Mouse (Mus musculus): ENCODE measurements around the gene Lcp1. TPM values are rescaled to one million over a fixed set of nuclear protein-coding genes. Genes with fewer than 3 reads are reported as not detected.

Lcp1 gene
- total RNA-seq, 1 experiment from 2014 or later = 1,555 TPM

DNA sequence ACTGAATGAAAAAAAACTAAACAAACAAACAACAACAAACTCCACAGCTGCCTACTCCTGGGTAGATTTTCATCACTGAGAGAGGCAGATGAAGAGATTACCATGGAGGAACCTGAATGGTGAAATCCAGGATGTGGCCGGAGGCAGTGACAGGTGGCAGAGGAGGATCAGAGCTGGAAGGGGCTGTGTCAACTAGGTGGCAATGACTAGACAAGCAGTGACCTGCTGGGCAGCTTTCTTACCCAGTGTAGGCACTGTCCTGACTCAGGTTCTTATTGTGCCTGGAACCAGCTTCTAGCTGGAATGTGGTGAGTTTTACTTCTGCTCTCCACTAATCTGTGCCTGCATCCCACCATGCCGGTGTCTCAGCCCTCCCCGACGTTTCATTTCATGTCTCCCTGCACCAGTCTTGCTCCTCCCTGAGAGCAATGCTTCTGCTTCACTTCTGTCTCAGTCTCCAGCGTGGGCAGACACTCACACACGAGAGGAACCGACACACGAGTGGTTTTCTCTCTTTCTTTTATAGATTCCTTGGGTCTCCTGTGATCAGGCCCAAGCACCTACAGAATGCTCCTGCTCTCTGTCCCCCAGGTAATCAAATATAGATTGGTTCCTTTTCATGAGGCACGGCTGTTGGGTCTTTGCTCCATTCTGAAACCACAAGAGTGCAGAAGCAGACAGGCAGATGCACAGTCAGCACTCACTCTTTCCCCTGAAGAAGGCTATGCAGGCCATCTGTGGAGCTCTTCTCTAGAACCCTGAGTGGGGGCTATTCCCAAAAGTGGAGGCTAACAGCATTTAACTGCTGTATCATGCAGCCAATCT lies 44.0 kb downstream of the Lcp1 start:
- ATAC-seq (ENCODE audit: extremely low read depth, insufficient number of reproducible peaks, low FRiP score, poor library complexity, severe bottlenecking) = peak; percentile 6; the same call in 1 of the 2 replicates

DNA sequence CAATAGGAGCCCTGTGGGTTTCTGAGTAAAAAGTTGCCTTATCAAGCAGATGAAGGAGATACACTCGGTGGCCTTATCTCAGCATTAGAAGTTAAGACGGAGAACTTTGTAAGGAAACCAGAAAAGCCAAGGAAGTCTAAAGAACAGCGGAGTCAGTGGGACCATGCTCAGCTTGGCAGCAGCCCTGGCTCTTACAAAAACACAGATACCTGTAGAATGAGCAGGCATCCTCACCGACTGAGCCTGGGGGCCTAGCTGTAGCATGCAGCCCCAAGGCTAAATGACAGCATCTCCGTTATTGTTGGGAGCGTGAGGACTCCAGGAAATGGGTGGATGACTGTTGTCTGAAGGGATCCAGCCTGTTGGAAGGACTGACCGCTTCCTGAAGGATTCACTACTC lies 44.9 kb downstream of the Lcp1 start:
- no peak for ATAC-seq (ENCODE audit: extremely low read depth, insufficient number of reproducible peaks, low FRiP score, poor library complexity, severe bottlenecking)

DNA sequence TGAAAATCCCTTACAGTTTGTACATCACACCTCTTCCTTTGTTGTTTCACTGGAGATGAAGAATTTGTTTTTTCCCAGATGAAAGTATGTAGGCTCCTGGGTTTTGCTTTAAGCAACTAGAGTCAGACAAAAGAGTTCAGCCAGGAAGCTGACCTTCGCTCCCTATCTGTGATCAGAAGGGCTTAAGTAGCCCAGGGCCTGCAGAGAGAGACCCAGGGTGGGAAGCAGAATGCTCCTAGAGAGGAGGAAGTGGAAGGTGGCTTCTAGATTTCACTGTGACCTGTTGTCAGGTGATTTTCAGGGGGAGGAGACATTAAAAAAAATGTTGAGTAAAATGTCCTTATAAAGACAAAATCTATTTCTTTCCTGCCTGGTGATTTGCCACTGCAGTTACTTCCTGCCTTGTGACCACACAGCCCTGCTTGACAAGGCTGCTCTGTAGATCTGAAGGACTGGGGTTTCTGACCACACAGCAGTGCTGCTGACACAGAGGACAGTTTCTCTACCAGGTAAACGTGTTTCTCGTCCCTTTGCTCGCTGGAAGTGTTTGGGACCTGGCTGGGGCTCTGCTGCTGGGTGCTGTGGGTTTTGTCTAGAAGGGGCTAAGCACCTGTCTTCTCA lies 45.6 kb downstream of the Lcp1 start:
- ATAC-seq (ENCODE audit: extremely low read depth, insufficient number of reproducible peaks, low FRiP score, poor library complexity, severe bottlenecking) = peak; percentile 51

DNA sequence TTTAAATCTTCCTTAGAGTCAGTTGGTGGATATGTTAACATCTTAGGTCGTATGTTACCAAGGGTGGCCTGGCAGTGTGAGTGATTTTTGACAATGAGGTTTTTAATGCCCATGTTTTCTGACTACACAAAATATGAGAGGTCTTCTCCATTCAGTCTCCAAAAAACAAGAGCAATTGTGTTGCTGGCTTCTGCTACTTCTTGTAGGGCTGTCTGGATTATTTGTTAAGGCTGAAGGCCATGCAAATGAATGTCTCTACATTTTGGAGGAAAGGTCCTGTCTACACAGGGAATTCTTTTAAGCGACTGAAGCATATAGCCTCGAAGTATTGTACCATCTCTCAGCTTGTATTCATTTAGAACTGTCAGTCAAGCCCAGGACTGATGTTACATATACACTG lies 46.5 kb downstream of the Lcp1 start:
- no peak for ATAC-seq (ENCODE audit: extremely low read depth, insufficient number of reproducible peaks, low FRiP score, poor library complexity, severe bottlenecking)

DNA sequence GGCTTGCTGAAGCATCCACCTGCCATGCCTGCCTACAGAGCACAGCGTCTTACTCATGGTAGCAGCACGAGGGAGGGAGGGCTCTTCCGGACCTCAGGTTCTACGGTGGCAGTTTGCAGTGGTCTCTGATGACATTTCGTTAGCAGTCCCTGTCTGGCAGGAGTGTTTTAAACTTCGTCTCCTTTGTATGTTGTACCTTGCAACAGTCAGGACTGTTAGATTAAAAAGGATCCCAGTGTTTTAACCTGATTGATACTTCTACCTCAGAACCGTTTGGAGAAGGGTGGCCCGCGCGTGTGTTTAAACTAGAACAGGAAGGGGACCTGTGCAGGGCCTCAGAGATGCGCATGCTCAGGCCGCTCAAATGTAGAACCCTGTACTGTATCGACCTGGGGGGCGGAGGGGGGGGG lies 47.5 kb downstream of the Lcp1 start:
- ATAC-seq (ENCODE audit: extremely low read depth, insufficient number of reproducible peaks, low FRiP score, poor library complexity, severe bottlenecking) = peak; percentile 17; the same call in 1 of the 2 replicates

DNA sequence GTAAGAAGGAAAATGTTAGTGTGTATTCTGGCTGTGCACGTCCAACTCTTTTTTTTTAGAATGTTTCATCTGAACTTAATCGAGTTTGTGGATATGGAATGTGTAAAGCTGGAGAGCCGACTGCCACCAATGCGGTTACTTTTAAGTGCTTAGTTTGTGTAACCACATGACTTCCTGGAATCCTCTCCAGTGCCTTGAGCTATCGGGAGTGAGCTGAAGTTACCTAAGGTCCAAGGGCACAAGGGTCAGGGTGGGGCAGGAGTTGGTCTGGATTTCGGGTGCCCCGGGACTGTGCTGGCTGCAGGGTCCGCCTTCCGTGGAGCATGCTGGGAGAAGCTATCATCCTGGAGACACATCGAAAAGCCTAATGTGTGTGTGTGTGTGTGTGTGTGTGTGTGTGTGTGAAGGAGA lies 47.9 kb downstream of the Lcp1 start:
- no peak for ATAC-seq (ENCODE audit: extremely low read depth, insufficient number of reproducible peaks, low FRiP score, poor library complexity, severe bottlenecking)

DNA sequence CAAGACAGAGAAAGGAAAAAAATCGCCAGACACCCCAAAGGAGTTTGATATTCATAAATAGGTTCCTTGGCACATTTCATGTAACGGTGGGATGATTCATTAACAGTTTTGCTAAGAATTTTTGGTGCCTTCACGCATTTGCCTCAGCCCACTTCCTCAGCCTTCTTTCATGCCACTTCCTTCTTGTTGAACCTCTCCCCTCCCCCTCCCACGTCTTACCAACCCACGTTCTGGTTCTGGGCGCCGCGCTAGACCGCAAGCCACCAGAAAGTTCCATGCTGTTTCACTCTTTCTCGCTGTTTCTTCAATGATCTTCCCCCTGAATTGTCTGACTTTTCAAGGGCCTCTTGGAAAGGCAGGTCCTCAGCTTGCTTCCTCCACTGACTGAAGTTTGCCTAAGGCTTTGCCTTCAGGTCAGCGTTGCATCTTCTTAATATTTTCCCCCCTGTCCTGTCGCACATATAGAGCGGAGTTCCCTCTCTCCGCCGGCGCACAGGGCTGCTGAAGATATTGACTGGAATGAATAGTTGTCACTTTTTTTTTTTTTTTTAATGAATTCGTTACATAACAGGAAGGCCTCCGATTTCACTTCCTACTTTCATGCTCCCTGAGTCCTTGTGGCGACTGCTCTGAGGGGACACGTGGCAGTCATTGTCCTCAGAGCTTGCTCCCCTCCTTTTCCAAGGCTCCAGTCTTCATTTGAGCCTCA lies 48.5 kb downstream of the Lcp1 start:
- peak; percentile 59 for ATAC-seq (ENCODE audit: extremely low read depth, insufficient number of reproducible peaks, low FRiP score, poor library complexity, severe bottlenecking)

DNA sequence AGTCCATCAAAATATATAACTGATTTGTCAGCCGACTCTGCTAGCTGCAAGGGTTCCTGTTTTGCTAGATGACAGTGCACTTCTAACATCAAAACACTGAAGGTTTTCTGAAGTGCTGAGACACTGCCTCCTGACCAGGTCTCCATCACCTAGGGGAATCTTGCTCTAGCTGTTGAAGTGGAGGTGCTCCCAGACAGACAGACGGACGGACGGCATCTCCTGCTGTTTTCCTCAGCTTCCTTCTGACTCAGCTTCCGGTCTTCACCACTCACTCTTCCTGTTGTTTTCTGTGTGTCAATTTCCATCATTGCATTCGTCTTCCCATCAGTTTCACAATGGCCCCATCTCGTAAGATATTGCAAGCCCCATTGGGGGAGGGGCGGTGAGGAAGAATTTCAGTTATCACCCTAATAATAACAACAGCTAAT lies 49.7 kb downstream of the Lcp1 start:
- ATAC-seq (ENCODE audit: extremely low read depth, insufficient number of reproducible peaks, low FRiP score, poor library complexity, severe bottlenecking) = peak; percentile 24; the same call in 1 of the 2 replicates

DNA sequence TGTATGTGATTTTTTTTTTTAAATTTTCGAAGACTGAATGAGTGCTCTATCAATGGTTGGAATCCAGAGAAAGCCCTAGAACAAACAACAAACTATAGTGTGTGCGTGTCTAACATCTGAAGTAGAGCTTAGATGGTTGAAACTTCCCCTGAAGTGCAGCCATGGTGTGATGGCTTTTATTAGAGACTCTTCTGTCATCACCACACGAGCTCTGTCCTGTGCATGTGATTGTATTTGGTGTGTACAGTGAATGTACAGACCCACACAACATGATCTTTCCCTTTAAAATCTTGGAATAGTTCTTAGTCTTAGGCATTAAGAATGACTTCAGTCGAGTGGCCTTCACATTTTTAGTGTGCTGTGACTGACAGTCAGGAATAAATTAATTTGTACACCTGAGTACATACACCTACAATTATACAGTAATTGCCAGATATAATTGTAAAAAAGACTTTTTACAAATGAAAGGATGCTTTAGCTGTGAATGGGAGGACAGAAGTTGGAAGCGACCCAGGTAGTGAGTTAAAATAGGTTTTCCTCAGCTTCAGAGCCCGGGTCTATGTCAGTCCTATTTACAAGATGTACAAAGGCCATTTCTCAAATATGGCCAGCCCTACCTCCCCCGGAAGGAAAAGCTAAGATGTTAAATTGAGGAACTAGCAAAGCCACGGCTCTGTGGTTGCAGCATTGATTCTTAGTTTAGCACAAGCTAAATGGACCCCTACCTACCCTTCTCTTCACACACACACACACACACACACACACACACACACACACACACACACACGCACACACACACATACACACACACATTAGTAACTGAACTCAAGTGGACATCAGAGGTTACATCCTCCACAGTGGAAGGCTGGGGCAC lies 50.4 kb downstream of the Lcp1 start:
- peak; percentile 43 for ATAC-seq (ENCODE audit: extremely low read depth, insufficient number of reproducible peaks, low FRiP score, poor library complexity, severe bottlenecking)

DNA sequence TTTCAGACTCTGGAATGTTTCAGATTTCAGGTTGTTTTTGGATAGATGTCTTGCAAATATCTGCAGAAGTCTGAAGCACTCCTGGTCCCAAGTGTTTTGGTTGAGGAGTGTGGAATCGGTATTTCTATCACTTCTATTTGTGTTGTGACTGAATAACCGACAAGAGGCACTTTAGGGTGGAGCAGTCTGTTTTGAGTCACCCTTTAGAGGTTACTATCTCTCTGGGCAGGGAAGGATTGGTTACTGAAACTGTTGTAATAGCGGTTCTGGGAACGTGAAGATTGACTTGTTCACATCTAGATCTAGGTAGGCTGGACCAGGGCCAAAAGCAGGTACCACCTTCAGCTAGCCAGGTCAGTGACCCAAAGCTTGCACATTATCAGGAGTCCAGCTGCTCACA lies 51.5 kb downstream of the Lcp1 start:
- no peak for ATAC-seq (ENCODE audit: extremely low read depth, insufficient number of reproducible peaks, low FRiP score, poor library complexity, severe bottlenecking)

DNA sequence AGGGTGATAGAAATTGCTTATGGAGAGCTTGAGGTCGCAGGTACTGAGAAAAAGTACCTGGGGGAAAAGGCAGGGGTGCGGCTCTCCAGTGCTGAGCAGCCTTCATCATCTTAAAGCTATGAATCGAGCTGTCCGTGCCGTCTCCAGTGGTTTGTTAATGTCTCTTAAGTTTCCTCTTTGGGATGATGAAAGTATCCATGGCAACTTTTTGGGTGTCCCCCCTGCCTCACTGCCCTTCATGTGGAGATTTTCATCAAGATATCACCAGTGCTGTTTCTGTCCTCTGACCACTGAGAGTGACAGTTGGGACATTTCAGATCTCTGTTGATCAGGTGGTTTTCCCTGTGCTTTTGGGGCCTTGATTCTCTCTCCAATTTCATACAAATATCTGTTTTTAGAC lies 51.9 kb downstream of the Lcp1 start:
- ATAC-seq (ENCODE audit: extremely low read depth, insufficient number of reproducible peaks, low FRiP score, poor library complexity, severe bottlenecking) = no peak

DNA sequence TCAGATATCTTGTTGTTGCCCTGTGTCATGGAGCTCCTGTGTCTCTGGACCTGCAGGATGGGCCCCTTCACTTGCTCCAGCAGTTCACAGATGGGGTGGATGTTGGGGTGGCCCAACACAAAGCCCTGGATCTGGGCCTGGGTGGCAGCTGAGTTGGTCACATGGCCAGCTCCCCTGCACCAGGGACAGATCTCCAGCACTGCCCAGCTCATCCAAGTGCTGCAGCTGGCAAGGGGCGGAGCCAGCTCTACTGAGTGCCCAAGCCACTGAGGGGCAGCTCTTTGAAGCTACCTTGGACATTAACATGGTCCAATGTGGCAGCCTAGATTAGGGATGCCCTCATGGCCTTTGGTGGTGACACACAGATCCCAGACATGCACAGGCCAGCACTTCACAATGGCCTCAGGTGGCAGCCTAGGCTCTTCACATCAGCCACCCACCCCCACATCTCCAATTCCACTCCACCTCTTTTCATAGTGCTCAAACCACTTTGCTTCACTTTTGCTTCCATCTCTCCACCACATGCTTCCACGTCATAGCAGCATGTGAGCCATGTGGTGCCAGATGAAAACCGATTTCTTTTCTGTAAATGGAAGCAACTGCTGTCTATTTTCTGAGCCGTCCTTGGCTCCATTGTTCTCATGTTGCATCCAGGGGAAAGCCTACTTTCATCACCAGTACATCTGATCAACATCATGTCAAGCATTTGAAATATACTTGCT lies 53.3 kb downstream of the Lcp1 start:
- ATAC-seq (ENCODE audit: extremely low read depth, insufficient number of reproducible peaks, low FRiP score, poor library complexity, severe bottlenecking) = no peak

DNA sequence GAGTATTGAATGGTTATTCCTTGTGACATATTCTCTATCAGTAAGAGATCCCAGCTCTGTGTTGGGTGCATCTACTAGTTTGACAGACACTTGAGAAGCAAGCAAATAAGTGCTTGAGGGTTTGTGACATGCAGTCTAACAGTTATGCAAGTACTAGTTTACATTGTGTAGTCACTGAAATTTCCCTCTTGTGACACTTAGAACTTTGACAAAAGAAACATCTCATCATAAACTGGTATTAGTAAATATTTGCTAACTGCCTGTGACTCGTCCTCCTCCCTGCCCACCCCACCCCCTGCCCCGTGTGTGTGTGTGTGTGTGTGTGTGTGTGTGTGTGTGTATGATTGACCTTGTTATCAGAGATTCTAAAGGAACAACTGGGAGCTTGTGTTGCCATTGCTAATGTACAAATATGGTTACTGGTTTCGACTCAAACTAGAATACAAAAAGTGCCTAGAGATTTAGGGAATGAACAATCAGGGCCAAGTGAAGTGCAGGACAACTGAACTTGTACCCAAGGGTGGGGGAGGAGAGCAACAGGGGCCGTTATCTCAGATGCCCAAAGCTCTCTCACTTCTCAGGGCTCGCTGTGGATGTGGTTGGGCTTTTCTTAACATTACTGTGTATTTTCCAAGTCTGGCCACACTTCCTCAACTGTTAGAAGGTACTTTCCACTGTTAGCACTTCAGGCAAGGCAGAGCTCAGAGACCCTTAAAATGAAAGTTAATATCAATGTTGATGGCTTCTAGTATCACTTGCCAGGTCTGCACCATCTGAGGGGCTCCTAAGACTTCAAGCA lies 55.1 kb downstream of the Lcp1 start:
- 0 out of 2 replicates have a peak, but pooled peaks have one; percentile 13 for ATAC-seq (ENCODE audit: extremely low read depth, insufficient number of reproducible peaks, low FRiP score, poor library complexity, severe bottlenecking)

DNA sequence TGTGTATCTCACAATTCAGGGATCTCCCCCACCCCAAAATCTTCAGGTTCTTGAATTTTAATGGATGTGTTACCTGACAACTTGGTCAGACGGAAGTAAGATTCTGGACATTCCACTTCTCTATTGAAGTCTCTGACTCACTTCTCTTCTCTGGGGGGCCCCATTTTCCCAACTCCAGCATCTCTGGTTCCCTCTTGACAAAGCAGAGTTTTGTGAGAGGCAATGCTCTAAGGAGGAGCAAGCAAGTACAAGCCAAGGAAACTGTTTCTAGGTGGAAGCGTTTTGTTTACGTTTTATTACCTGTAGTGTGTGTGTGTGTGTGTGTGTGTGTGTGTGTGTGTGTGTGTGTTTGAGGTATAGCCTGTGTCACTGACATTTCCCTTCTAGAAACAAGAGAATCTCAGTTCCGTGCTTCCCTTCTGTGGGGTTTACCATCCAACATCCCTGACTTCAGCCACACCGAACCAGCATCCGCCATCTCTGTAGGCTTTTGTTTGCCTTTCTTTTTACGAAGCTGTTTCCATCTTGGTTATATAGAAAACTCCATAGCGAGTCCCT lies 56.0 kb downstream of the Lcp1 start:
- ATAC-seq (ENCODE audit: extremely low read depth, insufficient number of reproducible peaks, low FRiP score, poor library complexity, severe bottlenecking) = no peak

DNA sequence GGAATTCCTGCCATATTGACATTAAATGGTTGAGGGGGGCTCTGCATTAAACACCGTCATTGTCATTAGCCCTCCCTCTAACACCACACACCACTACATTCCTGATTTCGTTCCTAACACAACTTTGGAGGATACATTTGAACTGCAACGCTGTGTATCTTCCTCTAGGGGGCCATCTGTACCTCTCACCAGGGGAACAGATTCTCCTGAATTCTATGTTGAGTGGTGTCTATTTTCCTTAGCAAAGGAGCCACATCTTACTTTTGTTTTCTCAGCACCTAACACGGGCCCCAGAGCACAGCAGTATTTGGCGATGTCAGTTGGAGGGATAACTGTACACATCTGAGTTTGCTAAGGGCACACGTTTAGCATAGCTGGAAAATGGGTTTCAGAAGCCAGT lies 57.6 kb downstream of the Lcp1 start:
- peak; percentile 24; the same call in 1 of the 2 replicates for ATAC-seq (ENCODE audit: extremely low read depth, insufficient number of reproducible peaks, low FRiP score, poor library complexity, severe bottlenecking)

DNA sequence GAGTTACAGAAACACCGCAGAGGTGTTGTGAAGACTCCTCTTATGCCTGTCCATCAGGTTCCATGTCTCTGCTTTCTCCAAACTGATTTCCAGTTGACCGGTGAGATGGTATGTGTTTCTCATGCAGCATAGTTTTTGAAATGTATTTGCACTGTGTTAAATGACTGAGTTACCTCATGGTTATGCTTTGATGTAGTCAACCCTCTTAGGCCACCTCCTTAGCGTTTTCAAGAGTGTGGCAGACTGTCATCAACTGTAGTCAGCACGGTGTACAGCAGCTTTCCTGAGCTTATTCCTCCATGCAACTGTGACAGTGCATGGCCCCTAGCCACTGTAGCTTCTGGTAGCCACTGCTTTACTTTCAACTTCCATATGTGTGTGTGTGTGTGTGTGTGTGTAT lies 58.1 kb downstream of the Lcp1 start:
- ATAC-seq (ENCODE audit: extremely low read depth, insufficient number of reproducible peaks, low FRiP score, poor library complexity, severe bottlenecking) = no peak

DNA sequence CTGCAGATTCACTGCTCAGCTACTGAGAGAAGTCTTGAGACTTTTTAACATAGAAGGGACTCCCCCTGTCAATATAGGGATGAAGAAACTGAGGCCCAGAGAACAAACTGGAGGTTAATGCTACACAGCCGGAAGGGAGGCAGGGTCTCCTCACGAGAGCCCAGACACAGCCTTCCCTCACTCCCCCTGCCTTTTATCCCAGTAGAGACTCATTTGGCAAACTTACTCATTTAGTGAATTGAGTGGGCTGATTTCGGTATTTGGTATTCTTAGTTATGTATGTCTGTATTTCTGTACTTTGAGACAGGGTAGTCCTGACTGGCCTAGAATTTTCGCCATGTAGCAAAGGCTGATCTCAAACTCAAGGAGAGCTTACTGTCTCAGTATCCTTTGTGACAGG lies 59.8 kb downstream of the Lcp1 start:
- ATAC-seq (ENCODE audit: extremely low read depth, insufficient number of reproducible peaks, low FRiP score, poor library complexity, severe bottlenecking) = no peak

Data from neutrophil, adult 5-6 weeks (primary cell).